Mouse (Mus musculus): Measurements from ENCODE around the gene Lgals2.

GRCm38 (mm10) chr15:78850059-78850824 lies 5.1 kb downstream of the Lgals2 start:
- no peak for TF ChIP-seq GATA1 (IDR thresholded peaks at IDR 0.05; ENCODE audit: low read length)
- no peak for TF ChIP-seq TAL1 (IDR thresholded peaks at IDR 0.05; ENCODE audit: low read length)

Data from erythroblast, embryonic 14.5 days (primary cell).